Mouse (Mus musculus) G1E (cell line): Measurements from ENCODE around the gene Ighmbp2.

Experiments used
- CTCF ChIP-seq: IDR thresholded peaks from 2 replicates; pipeline ENCODE4 v1.5.1; 2012; ENCODE audit warnings: low read depth, low read length, inconsistent platforms, mixed read lengths
- GATA1 ChIP-seq: IDR thresholded peaks from 2 replicates; pipeline ENCODE4 v1.6.1; 2012; ENCODE audit warnings: borderline replicate concordance, low read length, inconsistent platforms, mixed read lengths
- GATA2 ChIP-seq: IDR thresholded peaks from 2 replicates; pipeline ENCODE4 v1.6.1; 2012; ENCODE audit warnings: low read depth, low read length, inconsistent platforms, borderline replicate concordance
- TAL1 ChIP-seq: conservative IDR thresholded peaks from 2 replicates; pipeline ENCODE4 v1.6.1; 2012; ENCODE audit warnings: low read depth, low read length, inconsistent platforms, mixed read lengths

DNA sequence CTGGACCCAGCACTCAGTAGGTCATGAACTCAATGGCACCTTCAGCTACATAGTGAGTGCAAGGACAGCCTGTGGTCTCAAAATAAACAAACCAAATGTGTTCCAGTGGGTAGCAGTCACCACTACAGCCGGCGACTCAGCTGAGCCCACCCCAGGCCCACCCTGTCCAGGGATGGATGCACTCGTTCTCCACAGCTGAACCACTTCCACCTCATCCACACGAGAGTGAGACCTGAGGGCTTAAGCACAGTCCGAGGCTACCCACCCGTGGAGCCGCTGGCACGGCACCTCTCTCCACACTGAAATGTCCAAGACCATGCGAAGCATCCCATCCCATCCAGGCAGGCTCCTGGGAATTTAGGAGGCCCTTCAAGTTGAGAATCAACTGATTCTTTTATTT, 13.5 kb downstream of the Ighmbp2 start:
- no peak for TF ChIP-seq CTCF
- no peak for TF ChIP-seq GATA2
- no peak for TF ChIP-seq GATA1
- no peak for TF ChIP-seq TAL1
